Mouse (Mus musculus): Measurements from ENCODE around the gene Nup50. TPM values are rescaled to one million over a fixed set of nuclear protein-coding genes. Genes with fewer than 3 reads are reported as not detected.

The Nup50 gene
- polyA plus RNA-seq (2015; fragmentation: Nextera tagmentation; extraction: Ambion mirVana) = 16.0 and 20.1 TPM in 2 replicates

DNA sequence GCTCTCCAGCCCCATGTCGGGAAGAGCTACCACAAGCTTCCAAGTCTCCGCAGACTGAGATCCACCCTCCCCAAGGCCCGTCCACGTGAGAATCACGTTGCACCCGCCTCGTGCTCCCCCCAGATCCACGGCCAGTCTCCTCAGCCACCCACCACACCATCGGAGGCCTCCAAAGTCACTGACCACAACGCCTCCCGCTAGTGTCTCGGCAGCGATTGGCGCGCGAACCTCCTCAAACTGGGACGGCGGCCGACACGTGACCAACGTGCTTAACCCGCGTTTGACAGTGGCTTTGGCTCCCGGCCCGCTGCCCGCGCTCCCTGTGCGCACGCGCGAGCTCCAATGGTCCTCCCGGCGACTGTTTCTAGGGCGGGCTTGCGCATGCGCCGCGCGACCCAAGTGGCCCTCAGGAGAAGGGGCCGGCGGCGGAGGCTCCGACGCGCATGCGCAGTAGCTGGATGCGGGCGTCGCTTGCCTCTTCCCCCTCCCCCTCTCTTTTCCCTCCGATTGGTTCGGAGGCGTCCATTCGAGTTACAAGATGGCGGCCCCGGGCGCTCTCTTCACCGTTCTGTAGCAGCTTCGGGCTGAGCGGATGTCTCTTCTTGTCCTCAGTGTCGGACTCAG is at the start of gene Nup50:
Gene Nup50 (plus strand): TSS at position 528 of the 624 bp plus-strand sequence.

GRCm38 (mm10) chr15:84919938-84920337 is 3.3 kb upstream of the Nup50 start, which contains the start of gene Gm29666:
Gm29666 (minus strand) TSS chr15:84920038.

GRCm38 (mm10) chr15:84987874-84988825 is 64.9 kb downstream of the Nup50 start, which contains the start of gene 5031439G07Rik:
5031439G07Rik (minus strand) TSS chr15:84988551.

Small RNAs within 50 kb of the gene (microRNA-seq; reads per million reads assigned to microRNA genes)
- gene Mir1249 = 28.7 reads per million, percentile 31 among the genes with 10 or more reads in this experiment

Other genes starting within 250 kb of the Nup50 start
- 5.7 and 5.9 TPM in 2 replicates for gene Arhgap8, start 203.4 kb upstream of the Nup50 start, polyA plus RNA-seq (2015; fragmentation: Nextera tagmentation; extraction: Ambion mirVana)
- 0.05 TPM in 1 of 2 replicates, not detected in the other for gene Phf21b, start 67.4 kb upstream of the Nup50 start, polyA plus RNA-seq (2015; fragmentation: Nextera tagmentation; extraction: Ambion mirVana)
- 0.10 and 0.14 TPM in 2 replicates for gene Gm29666, start 3.4 kb upstream of the Nup50 start, polyA plus RNA-seq (2015; fragmentation: Nextera tagmentation; extraction: Ambion mirVana)
- gene 5031439G07Rik, start 65.1 kb downstream of the Nup50 start, polyA plus RNA-seq (2015; fragmentation: Nextera tagmentation; extraction: Ambion mirVana) = 4.6 and 8.0 TPM in 2 replicates
- 2,347 TPM in 2 replicates for gene Upk3a, start 93.7 kb downstream of the Nup50 start, polyA plus RNA-seq (2015; fragmentation: Nextera tagmentation; extraction: Ambion mirVana)
- gene Fam118a, start 105.5 kb downstream of the Nup50 start, polyA plus RNA-seq (2015; fragmentation: Nextera tagmentation; extraction: Ambion mirVana) = 49.7 and 55.3 TPM in 2 replicates
- gene Smc1b, start 208.6 kb downstream of the Nup50 start, polyA plus RNA-seq (2015; fragmentation: Nextera tagmentation; extraction: Ambion mirVana) = 0.17 and 0.22 TPM in 2 replicates
- 0.22 and 0.31 TPM in 2 replicates for gene Ribc2, start 208.7 kb downstream of the Nup50 start, polyA plus RNA-seq (2015; fragmentation: Nextera tagmentation; extraction: Ambion mirVana)